Mouse (Mus musculus) bone marrow macrophage, adult 2 months (primary cell): ENCODE measurements around the gene Samt1.
"Not testable (repeated sequence)": the region's sequence is repeated elsewhere in the genome, so short reads cannot be mapped to it uniquely, and the experiment has no call there.

Experiments used
- CTCF ChIP-seq: IDR thresholded peaks from 2 replicates; pipeline ENCODE4 v1.5.1; 2012; ENCODE audit warnings: low read depth, mild to moderate bottlenecking, low read length, moderate library complexity
- POLR2A ChIP-seq: IDR thresholded peaks from 2 replicates; pipeline ENCODE4 v1.6.1; 2012; ENCODE audit warnings: mild to moderate bottlenecking, low read depth, low read length, borderline replicate concordance

- not testable (repeated sequence) for TF ChIP-seq POLR2A, CTCF
Measured at GRCm38 (mm10) chrX:154054939-154055338, 42.5 kb upstream of the Samt1 start, which contains the start of gene Gm10057.
